Mouse (Mus musculus): Measurements from ENCODE around the gene Eps15l1. TPM values are rescaled to one million over a fixed set of nuclear protein-coding genes. Genes with fewer than 3 reads are reported as not detected.

Eps15l1 gene
- 10 to 100 TPM; 23.2 to 23.4 TPM for total RNA-seq (2021)
- long read RNA-seq, experiment 1, partial matches to known transcripts: 3 of 35 reads
- long read RNA-seq, experiment 1, other reads (novel, unspliced or antisense): 29 of 35 reads
- long read RNA-seq, experiment 2, transcript Eps15l1-205 (16 exons, 3,376 nt): major isoform, 5 of 32 reads
- long read RNA-seq, experiment 2, partial matches to known transcripts: 3 of 32 reads
- long read RNA-seq, experiment 2, other reads (novel, unspliced or antisense): 21 of 32 reads

DNA sequence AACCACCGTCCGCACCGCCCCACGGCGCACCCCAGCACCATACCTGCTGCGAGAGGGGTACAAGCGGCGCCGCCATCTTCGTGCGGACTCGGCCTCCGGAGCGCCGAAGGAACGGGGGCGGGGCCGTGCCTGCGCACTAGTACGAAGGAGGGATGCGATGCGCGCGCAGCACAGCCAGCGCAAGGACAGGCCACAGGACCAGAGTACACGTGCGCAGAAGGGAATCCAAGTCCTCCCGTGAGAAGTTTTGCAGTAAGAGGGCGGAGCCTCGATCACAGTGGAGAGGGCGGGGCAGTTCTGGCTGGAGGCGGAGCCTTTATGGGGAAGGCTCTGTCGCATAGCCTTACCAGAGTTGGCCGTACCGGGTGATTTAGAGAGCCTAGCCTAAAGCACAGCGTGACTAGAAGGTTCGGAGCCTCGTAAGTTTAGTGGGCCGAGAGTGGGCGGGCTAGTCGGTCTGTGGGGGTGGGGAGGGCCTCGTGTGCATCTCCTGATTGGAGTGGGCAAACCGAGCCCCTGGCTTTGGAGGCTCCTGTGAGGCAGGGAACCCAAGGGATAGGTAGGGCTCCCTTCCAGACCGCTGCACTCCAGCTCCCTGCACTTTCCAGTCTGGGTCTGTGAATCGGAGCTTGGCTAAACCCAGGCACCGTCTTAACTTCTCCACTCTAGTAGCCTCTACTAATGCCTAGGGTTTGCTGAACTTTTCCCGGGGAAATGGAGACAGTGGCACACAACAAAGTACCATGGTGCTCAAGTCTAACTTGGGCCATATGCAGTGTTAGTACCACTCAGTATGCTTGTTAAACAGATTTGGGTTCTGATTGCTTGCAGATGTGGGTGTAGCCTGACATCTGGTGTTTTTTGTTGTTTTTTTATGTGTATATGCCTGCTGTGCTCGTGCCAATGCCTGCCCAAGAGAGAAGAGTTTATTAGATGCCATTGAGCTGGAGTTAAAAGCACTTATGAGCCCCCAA is at the start of gene Eps15l1:
Gene Eps15l1, minus strand, starts transcription at position 99 of the 974 bp plus-strand sequence.
- DNase-seq: peak; percentile 99
- intact Hi-C loops (cut with DNase I; ENCODE audit: low total_unique reads): no loop called here

- intact Hi-C loops (cut with DNase I; ENCODE audit: low total_unique reads): no loop called here
- DNase-seq: no peak
Measured at GRCm38 (mm10) chr8:72470684-72471083, 49.4 kb upstream of the Eps15l1 start.

GRCm38 (mm10) chr8:72469984-72470383 is 48.7 kb upstream of the Eps15l1 start:
- intact Hi-C loops (cut with DNase I; ENCODE audit: low total_unique reads): no loop called here
- DNase-seq: no peak

DNA sequence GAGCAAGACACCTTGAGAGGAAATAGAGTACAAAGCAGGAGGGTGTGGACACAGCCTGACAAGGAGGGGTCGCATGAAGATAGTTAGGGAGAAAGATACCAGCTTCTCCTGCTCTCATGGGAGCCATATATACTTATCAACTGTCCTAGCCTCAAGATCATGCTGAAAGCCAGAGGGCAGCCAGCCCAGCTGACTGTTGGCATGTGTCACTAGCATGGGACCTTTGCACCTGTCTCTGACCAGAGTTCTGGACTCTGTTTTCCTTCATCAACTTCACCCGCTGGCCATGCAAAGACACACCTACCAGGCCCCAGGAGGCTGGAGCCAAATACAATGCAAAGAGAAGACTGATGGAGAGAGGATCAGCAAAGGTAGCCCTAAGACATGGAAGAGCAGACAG is 48.0 kb upstream of the Eps15l1 start:
- DNase-seq: no peak
- intact Hi-C loops (cut with DNase I; ENCODE audit: low total_unique reads): no loop called here

GRCm38 (mm10) chr8:72464211-72464610 is 43.0 kb upstream of the Eps15l1 start:
- no peak for DNase-seq
- intact Hi-C loops (cut with DNase I; ENCODE audit: low total_unique reads): no loop called here

GRCm38 (mm10) chr8:72459881-72460533 is 38.7 kb upstream of the Eps15l1 start:
- intact Hi-C loops (cut with DNase I; ENCODE audit: low total_unique reads): no loop called here
- no peak for DNase-seq

- intact Hi-C loops (cut with DNase I; ENCODE audit: low total_unique reads): no loop called here
- DNase-seq: no peak
Measured at GRCm38 (mm10) chr8:72458457-72458856, 37.2 kb upstream of the Eps15l1 start.

- intact Hi-C loops (cut with DNase I; ENCODE audit: low total_unique reads): no loop called here
Measured at GRCm38 (mm10) chr8:72457806-72458205, 36.5 kb upstream of the Eps15l1 start.

DNA sequence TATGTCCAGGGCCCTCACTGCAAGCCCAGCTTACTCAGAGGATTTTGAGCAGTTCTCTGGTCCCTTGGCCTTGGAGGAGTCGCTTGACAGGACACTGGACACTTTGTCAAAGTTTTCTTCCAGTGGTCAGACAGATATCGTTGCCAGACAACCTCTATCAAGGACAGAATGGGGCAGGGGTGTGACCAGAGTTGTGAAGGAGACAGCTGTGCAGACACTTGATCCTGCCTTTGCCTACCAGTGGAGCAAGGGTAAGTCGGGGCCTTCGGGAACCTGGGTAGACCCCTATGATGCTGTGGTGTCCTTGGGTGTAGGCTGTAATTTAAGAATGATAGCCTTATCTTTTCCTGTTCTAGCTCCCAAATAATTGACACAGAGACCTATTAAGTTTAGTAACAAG is 34.1 kb upstream of the Eps15l1 start:
- intact Hi-C loops (cut with DNase I; ENCODE audit: low total_unique reads): no loop called here
- DNase-seq: no peak

More at GRCm38 (mm10) chr8:72457806-72458205, 36.5 kb upstream of the Eps15l1 start:
- DNase-seq: no peak

DNA sequence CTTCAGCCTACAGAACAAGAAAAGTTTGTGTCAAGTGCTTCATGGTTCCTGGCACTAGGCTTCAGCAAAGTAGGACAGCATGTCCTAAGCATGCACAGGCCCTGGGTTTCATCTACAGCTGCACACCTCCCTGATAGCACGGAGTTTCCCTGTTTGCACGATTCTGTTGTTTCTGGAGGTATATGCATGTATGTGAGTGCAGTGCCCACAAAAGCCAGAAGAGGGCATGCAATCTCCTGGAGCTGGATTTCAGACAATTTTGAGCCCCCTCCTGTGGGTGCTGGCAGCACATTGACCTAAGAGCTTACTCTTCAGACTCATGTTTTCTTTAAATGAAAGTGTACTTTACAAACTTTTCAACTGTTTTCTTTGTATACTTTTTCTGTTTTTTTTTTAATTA is 32.6 kb upstream of the Eps15l1 start:
- no peak for DNase-seq
- intact Hi-C loops (cut with DNase I; ENCODE audit: low total_unique reads): no loop called here

- intact Hi-C loops (cut with DNase I; ENCODE audit: low total_unique reads): no loop called here
- no peak for DNase-seq
Measured at GRCm38 (mm10) chr8:72451516-72451915, 30.3 kb upstream of the Eps15l1 start.

DNA sequence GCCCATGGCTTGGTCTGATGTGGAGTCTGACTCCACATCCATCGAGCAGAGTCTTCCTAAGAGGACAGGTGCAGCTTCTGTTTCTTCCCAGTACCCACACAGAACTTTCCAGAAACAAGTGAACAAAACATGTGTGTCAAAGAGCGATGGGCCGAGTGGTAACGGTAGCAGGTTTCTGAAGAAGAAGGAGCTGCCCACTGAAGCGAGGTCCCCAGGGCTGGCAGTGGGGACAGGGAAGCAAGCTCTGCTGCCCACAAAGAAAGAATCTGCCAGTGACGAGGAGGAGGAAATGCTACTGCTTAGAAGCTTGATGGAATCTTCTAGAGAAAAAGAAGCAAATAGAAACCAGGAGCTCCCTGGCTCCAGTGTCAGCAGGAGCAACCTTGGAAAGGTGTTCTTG is 23.8 kb upstream of the Eps15l1 start:
- intact Hi-C loops (cut with DNase I; ENCODE audit: low total_unique reads): no loop called here
- DNase-seq: no peak

DNA sequence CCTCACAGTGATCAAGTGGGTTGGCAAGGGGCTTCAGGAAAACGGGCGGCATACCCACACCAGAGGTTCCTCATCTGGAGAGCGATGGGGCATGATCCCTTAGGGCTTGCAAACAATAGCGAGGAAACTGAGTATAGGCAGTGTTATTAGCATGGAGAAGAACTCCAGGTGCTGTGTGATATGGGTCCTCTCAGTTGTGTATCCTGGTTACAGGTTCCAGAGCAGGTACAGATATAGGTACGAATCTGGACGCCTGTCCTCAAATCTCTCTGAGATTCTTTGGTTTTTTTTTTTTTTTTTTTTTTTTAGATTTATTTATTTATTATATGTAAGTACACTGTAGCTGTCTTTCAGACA is 22.7 kb upstream of the Eps15l1 start:
- intact Hi-C loops (cut with DNase I; ENCODE audit: low total_unique reads): no loop called here
- DNase-seq: no peak

- intact Hi-C loops (cut with DNase I; ENCODE audit: low total_unique reads): no loop called here
Measured at GRCm38 (mm10) chr8:72443338-72443993, 22.2 kb upstream of the Eps15l1 start, which contains the start of the genes Calr3 and 1700030K09Rik. Gene Calr3, minus strand, starts transcription at chr8:72443870. Gene 1700030K09Rik, plus strand, starts transcription at chr8:72443880.

DNA sequence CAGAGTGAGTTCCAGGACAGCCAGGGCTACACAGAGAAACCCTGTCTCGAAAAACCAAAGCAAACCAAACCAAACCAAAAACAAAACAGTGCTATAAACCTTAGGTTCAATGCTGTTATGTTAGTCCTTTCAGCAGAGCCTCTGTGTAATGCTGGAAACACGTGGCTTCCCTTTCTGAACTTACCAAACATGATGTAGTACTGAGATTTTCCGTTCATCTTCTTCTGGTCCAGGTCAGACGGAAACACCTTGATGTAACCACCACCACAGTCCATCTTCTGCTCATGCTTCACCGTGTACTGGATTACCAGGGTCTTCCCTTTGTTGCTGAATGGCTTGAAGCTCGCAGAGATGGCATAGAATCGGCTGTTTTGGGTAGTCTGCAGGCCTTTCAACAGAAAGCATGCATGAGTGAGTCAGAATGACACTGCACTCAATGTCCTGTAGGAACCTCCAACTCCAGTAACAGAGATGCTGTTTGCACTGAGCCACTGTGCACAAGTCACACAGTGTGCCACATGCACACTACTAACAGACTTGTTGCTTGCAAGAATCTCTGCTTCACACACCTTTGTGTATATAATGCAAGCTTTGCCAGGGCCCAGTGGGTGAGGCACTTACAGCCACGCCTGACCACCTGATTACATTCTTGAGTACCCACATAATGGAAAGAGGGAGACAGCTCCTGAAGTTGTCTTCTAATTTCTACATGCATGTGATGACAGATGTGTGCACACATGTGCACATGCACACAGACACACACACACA is 17.2 kb upstream of the Eps15l1 start:
- intact Hi-C loops (cut with DNase I; ENCODE audit: low total_unique reads): no loop called here
- DNase-seq: no peak

More at GRCm38 (mm10) chr8:72443338-72443993, 22.2 kb upstream of the Eps15l1 start, which contains the start of the genes Calr3 and 1700030K09Rik:
- DNase-seq: peak; percentile 99

GRCm38 (mm10) chr8:72434952-72435351 is 13.7 kb upstream of the Eps15l1 start:
- no peak for DNase-seq

GRCm38 (mm10) chr8:72429676-72430075 is 8.4 kb upstream of the Eps15l1 start:
- intact Hi-C loops (cut with DNase I; ENCODE audit: low total_unique reads): no loop called here

More at GRCm38 (mm10) chr8:72434952-72435351, 13.7 kb upstream of the Eps15l1 start:
- intact Hi-C loops (cut with DNase I; ENCODE audit: low total_unique reads): no loop called here

GRCm38 (mm10) chr8:72422926-72423325 is 1.7 kb upstream of the Eps15l1 start:
- intact Hi-C loops (cut with DNase I; ENCODE audit: low total_unique reads): no loop called here
- no peak for DNase-seq

More at GRCm38 (mm10) chr8:72429676-72430075, 8.4 kb upstream of the Eps15l1 start:
- DNase-seq: no peak

Measured in gastrocnemius, postnatal 14 days (tissue).